Mouse (Mus musculus) forebrain, embryonic 11.5 days (tissue): ENCODE data around the gene Kcnk3. TPM values are rescaled to one million over a fixed set of nuclear protein-coding genes. Genes with fewer than 3 reads are reported as not detected.

Source experiments
- ATAC-seq: fragments of 200-750 bp; cut with Nextera tagmentation; replicated peaks from 2 replicates; pipeline ENCODE4 v1.8.0; 2017; ENCODE audit warnings: moderate TSS enrichment; ENCODE audit not compliant: low FRiP score
- DNase-seq: peaks from one replicate; pipeline ENCODE4 v3.0.0-alpha.2; 2017; ENCODE audit warnings: low spot score
- H3K27ac ChIP-seq: fragments of 300-500 bp; sonication (generic); 2 replicates; pipeline ENCODE4 v1.5.1; 2014; ENCODE audit warnings: low read depth, low read length
- H3K27me3 ChIP-seq: fragments of 300-500 bp; sonication (generic); 2 replicates; pipeline ENCODE4 v1.6.1; 2014; ENCODE audit warnings: mild to moderate bottlenecking, low read length, mixed read lengths; ENCODE audit not compliant: control insufficient read depth, insufficient read depth
- H3K36me3 ChIP-seq: fragments of 300-500 bp; sonication (generic); 2 replicates; pipeline ENCODE4 v1.6.1; 2014; ENCODE audit warnings: mild to moderate bottlenecking, low read length, moderate library complexity, mixed read lengths; ENCODE audit not compliant: control insufficient read depth, insufficient read depth
- H3K4me1 ChIP-seq: fragments of 300-500 bp; sonication (generic); replicated peaks from 2 replicates; pipeline ENCODE4 v1.6.1; 2014; ENCODE audit warnings: low read length, mixed read lengths; ENCODE audit not compliant: control insufficient read depth, insufficient read depth
- H3K4me2 ChIP-seq: fragments of 300-500 bp; sonication (generic); 2 replicates; pipeline ENCODE4 v1.6.1; 2014; ENCODE audit warnings: low read depth, mild to moderate bottlenecking, low read length, moderate library complexity, mixed read lengths; ENCODE audit not compliant: severe bottlenecking
- H3K4me3 ChIP-seq: fragments of 300-500 bp; sonication (generic); 2 replicates; pipeline ENCODE4 v1.5.1; 2014; ENCODE audit warnings: low read depth, low read length
- H3K9ac ChIP-seq: fragments of 300-500 bp; sonication (generic); 2 replicates; pipeline ENCODE4 v1.6.1; 2014; ENCODE audit warnings: low read length
- H3K9me3 ChIP-seq: fragments of 300-500 bp; sonication (generic); 2 replicates; pipeline ENCODE4 v1.6.1; 2016; ENCODE audit warnings: low read length, mixed read lengths; ENCODE audit not compliant: control insufficient read depth
- WGBS: fragments of 180-500 bp; shearing (Covaris S2); extraction: QIAGEN DNeasy Blood & Tissue Kit; methylation state at CpG from one replicate; pipeline ENCODE4 v1.1.7; 2014; 5-methylcytosine and 5-hydroxymethylcytosine counted together
- polyA plus RNA-seq: library from polyadenylated mRNA; unstranded; fragments of >200 nt; fragmentation: Nextera tagmentation; extraction: Ambion mirVana; gene quantifications from 2 replicates; pipeline ENCODE4 v1.2.1, GENCODE M21; 2014

Gene Kcnk3
- polyA plus RNA-seq, 1 experiment from 2014 or later: 0.20 TPM

DNA sequence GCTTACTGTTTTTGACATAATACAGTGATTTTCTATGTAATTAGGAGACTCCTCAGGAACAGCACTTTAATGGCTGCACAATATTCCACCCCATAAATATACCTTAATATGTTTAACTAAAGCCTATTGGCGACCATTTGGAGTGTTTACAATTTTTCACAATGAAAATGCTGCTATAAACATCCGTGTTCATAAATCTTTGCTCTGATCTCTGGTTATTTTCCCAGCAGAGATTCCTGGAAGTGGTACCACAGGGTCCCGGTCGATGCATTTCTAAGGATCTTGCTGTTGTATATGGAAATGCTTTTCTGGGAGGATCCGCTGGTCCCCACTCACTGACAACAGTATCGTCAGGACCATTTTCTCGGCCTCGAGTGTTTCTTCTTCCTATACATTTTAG, 25.3 kb downstream of the Kcnk3 start:
- H3K27ac ChIP-seq: no peak overlapping the region
- WGBS: 86% methylated on average over 8 of the region's 8 CpGs
- H3K4me2 ChIP-seq: no peak overlapping the region
- H3K9ac ChIP-seq: no peak overlapping the region
- DNase-seq (no peak), ATAC-seq (no peak)
- H3K36me3 ChIP-seq: no peaks in the 10 kb centered on the region
- no peaks in the 10 kb centered on the region for H3K4me1 ChIP-seq
- H3K27me3 ChIP-seq: no peaks in the 10 kb centered on the region
- no peaks in the 10 kb centered on the region for H3K9me3 ChIP-seq
- no peak overlapping the region for H3K4me3 ChIP-seq

DNA sequence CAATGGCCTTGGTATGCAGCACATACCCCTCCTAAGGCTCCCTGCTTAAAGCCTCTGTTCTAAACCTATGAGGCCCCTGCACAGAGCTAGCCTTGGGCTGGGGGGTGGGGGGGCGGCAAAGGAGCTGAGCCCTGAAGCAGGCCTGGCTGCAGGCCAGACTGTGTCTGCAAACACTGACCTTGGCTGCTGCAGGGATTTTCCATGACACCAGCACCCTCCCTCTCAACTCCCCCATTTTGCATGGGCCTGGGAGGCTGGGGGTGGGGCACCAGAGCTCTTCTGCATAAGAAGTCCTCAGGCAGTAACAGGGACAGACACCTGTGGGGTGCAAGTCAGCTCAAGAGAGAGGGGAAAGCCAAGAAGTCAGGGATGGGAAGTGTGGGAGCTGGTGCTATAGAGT, 26.3 kb downstream of the Kcnk3 start:
- H3K4me1 ChIP-seq: no peaks in the 10 kb centered on the region
- H3K4me2 ChIP-seq: no peak overlapping the region
- WGBS: 22% methylated on average over 1 of the region's 1 CpGs
- no peaks in the 10 kb centered on the region for H3K27me3 ChIP-seq
- DNase-seq (no peak), ATAC-seq (no peak)
- H3K9ac ChIP-seq: no peak overlapping the region
- H3K9me3 ChIP-seq: no peaks in the 10 kb centered on the region
- H3K36me3 ChIP-seq: no peaks in the 10 kb centered on the region
- no peak overlapping the region for H3K4me3 ChIP-seq
- H3K27ac ChIP-seq: no peak overlapping the region

DNA sequence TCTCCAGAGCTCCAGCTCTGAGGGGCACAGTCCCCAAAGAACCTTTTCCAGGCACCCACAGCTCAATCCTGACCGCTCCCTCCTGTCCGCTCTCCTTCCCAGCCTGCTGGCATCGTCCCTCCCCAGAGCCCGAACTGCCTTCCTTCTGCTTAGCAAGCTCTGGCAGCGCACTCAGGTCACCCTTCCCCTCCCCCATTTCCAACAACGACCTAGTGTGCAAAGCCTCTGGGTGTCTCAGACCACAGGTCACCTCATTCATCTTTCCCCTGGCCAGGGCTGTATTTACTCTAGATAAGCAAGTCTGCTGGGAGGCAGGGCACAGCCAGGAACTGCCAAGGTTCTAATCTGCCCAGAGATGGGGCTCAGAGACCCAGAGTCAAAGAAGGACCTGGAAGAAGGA, 27.4 kb downstream of the Kcnk3 start:
- no peak overlapping the region for H3K4me3 ChIP-seq
- H3K27ac ChIP-seq: no peak overlapping the region
- no peak for ATAC-seq

DNA sequence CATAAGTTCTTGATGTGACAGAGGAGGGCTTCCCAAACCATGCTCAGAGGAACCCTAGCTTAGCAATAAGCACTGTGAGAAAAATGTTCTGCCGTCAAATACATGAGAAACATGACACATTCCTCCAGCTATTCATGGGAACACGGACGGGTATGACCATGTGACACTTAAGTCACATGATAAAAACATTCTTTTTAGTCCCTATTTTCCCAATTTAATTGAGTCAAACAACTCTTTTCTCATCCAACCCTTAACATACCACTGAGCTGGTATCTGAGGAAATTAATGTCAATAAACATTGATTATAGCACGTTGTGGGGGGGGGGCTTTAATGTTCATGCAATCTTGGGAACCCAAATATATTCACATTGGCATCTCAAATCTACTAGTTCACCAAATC, 27.8 kb downstream of the Kcnk3 start:
- Histone ChIP-seq H3K4me2 (no peak overlapping the region), H3K27ac (no peak overlapping the region), H3K4me3 (no peak overlapping the region), H3K9ac (no peak overlapping the region), H3K27me3 (no peaks in the 10 kb centered on the region), H3K9me3 (no peaks in the 10 kb centered on the region), H3K36me3 (no peaks in the 10 kb centered on the region), H3K4me1 (no peaks in the 10 kb centered on the region)
- DNase-seq (no peak), ATAC-seq (no peak)
- WGBS: 83% methylated on average over 4 of the region's 4 CpGs

More for the DNA sequence above, 27.4 kb downstream of the Kcnk3 start:
- H3K9me3 ChIP-seq: no peaks in the 10 kb centered on the region
- H3K4me1 ChIP-seq: no peaks in the 10 kb centered on the region
- DNase-seq: no peak
- H3K4me2 ChIP-seq: no peak overlapping the region
- 45% methylated on average over 6 of the region's 6 CpGs for WGBS
- H3K36me3 ChIP-seq: no peaks in the 10 kb centered on the region
- no peak overlapping the region for H3K9ac ChIP-seq
- H3K27me3 ChIP-seq: no peaks in the 10 kb centered on the region

DNA sequence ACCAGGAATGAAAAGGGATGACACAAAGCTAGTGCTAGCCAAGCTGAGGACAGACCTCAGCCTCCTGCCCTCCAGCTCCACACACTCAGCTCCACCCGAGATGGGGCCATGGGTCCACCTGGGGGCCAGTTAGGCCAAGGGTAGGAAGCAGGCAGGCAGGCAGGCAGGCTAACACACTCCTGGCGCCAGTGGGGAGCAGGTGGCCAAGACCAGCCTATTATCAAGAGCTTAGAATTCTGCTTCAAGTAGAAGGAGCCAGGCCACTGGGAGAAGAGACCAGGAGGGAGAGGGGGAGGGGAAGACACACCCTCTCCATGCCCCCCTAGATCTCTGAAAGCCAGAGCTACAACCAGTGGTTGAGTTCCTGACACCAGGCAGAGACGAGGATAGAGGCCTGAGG, 28.7 kb downstream of the Kcnk3 start:
- no peaks in the 10 kb centered on the region for H3K4me1 ChIP-seq
- 38% methylated on average over 3 of the region's 3 CpGs for WGBS
- no peak overlapping the region for H3K9ac ChIP-seq
- peaks cover 7% of the 10 kb centered on the region for H3K27me3 ChIP-seq
- H3K36me3 ChIP-seq: no peaks in the 10 kb centered on the region
- no peaks in the 10 kb centered on the region for H3K9me3 ChIP-seq
- no peak overlapping the region for H3K27ac ChIP-seq
- H3K4me3 ChIP-seq: no peak overlapping the region
- DNase-seq (no peak), ATAC-seq (no peak)
- H3K4me2 ChIP-seq: no peak overlapping the region

DNA sequence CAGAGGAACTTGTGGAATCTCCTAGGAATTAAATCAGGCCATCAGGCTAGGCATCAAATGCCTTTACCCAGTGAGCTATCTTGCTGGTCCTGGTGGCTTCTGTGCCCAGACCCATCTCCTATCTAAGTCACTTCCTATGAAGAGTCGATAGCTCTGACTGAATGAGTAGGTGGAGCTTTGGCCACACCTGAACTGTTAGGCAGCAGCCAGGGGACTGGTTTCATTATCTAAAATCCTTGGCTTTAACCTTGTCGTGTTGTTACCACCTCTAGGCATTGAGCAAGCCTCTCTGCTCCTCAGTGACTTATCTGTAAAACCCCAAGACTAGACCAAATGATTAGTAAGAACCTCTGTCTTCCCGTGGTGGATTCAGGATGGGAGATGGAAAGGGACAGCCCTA, 29.4 kb downstream of the Kcnk3 start:
- Histone ChIP-seq H3K4me2 (no peak overlapping the region), H3K27ac (no peak overlapping the region), H3K27me3 (peaks cover 15% of the 10 kb centered on the region), H3K4me3 (no peak overlapping the region), H3K9me3 (no peaks in the 10 kb centered on the region), H3K36me3 (no peaks in the 10 kb centered on the region), H3K4me1 (peaks cover 3% of the 10 kb centered on the region), H3K9ac (no peak overlapping the region)
- WGBS: 49% methylated on average over 3 of the region's 3 CpGs
- no peak for ATAC-seq
- no peak for DNase-seq

DNA sequence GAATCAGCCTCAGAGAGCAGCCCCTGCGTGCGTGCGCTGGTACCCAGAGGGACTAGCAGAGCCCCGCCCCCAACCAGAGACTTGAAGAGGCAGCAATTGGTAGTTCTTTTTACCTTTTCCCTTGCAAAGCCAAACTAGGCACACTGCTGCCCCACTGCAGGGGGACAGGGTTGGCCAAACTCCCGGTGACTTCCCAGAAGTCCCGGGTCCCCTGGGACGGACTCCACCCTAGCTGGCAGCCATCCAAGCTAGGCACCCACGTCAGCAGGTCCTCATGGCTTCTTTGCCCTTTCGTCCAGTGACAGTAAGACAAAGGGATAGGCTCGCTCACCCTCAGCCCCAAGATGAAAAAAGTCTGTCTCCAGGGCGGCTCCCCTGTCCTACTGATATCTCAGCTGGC, 29.9 kb downstream of the Kcnk3 start:
- H3K4me2 ChIP-seq: no peak overlapping the region
- 27% methylated on average over 11 of the region's 11 CpGs for whole genome bisulfite sequencing
- no peak overlapping the region for H3K4me3 ChIP-seq
- peaks cover 19% of the 10 kb centered on the region for H3K27me3 ChIP-seq
- DNase-seq: no peak
- no peak for ATAC-seq
- no peaks in the 10 kb centered on the region for H3K9me3 ChIP-seq
- H3K36me3 ChIP-seq: no peaks in the 10 kb centered on the region
- no peak overlapping the region for H3K9ac ChIP-seq
- peaks cover 5% of the 10 kb centered on the region for H3K4me1 ChIP-seq
- H3K27ac ChIP-seq: no peak overlapping the region

DNA sequence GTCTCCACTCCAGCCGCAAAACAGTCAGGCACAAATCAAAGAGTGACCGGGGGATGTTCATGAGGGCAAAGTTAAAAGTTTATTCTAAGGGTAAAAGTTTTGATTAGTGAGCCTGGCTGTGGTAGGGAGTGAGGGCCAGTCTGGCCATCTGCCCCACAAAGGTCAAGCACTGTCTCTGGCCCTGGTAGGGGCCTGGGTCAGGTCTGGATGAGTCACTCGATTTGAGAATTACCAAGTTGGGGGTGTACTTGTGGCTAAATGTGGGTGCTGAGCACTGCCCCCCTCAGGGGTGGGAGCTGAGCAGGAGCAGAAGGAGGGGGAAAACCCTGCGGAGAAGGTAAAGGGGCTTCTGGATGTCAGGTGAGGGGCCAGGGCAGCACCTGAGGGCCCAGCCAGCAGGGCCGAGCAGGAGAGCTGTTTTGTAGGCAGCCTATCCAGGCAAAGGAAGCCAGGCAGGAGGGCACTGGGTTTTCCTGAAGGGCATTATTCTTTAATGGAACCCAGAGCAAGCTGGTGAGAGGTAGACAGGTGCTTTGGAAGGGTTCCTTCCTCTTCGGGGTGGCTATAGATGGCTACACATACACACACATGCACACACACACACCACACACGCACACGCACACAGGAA, 30.5 kb downstream of the Kcnk3 start:
- no peak overlapping the region for H3K9ac ChIP-seq
- 84% methylated on average over 8 of the region's 8 CpGs for WGBS
- no peaks in the 10 kb centered on the region for H3K9me3 ChIP-seq
- H3K4me1 ChIP-seq: peaks cover 5% of the 10 kb centered on the region
- H3K27ac ChIP-seq: no peak overlapping the region
- ATAC-seq (no peak), DNase-seq (no peak)
- H3K4me3 ChIP-seq: no peak overlapping the region
- peaks cover 22% of the 10 kb centered on the region for H3K27me3 ChIP-seq
- H3K4me2 ChIP-seq: no peak overlapping the region
- no peaks in the 10 kb centered on the region for H3K36me3 ChIP-seq

DNA sequence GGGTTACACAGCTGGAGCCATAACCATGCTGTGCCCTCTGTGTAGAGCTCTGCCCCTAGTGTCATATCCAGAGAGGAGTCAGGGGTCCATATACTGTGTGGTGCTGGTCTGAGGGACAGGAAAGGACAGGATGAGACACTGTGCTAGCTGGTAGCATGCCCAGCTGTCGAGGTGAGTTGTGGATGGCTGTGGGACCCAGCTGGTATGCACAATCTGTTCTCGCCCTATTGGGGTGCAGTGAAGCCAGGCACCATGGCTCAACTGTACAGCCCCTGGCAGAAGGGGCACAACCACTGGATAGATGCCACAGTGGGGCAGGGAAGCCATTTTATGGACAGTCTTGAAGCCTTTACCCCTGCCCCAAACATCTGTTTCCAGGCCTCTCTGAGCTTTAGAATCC, 31.2 kb downstream of the Kcnk3 start:
- ATAC-seq (no peak), DNase-seq (no peak)
- Histone ChIP-seq H3K9ac (no peak overlapping the region), H3K27ac (no peak overlapping the region), H3K4me2 (no peak overlapping the region), H3K4me1 (peaks cover 5% of the 10 kb centered on the region), H3K4me3 (no peak overlapping the region), H3K36me3 (no peaks in the 10 kb centered on the region), H3K9me3 (no peaks in the 10 kb centered on the region), H3K27me3 (peaks cover 22% of the 10 kb centered on the region)
- WGBS: 57% methylated on average over 2 of the region's 2 CpGs
